Mouse (Mus musculus) CH12.LX (cell line): Measurements from ENCODE around the gene Upf2. TPM values are rescaled to one million over a fixed set of nuclear protein-coding genes. Genes with fewer than 3 reads are reported as not detected.
A peak's percentile ranks its signal among the peaks of the same experiment; 100 is the strongest.

Experiments used
- DNase-seq: peaks from one replicate; pipeline ENCODE4 v3.0.0-alpha.2; 2013; ENCODE audit errors: extremely low read depth
- H3K27ac ChIP-seq: 2 replicates; pipeline ENCODE4 v1.5.1; 2012; ENCODE audit warnings: low read depth, mild to moderate bottlenecking, control low read depth, moderate library complexity; ENCODE audit not compliant: insufficient read depth
- H3K27me3 ChIP-seq: replicated peaks from 2 replicates; pipeline ENCODE3; 2012; ENCODE audit warnings: inconsistent platforms
- H3K36me3 ChIP-seq, 2 experiments: replicated peaks in 1 of 2; 2 replicates each; pipeline versions ENCODE3 to v1.6.1; 2012; ENCODE audit warnings: inconsistent platforms in 1 of 2, low read length in 1 of 2, mild to moderate bottlenecking in 1 of 2, mixed read lengths in 1 of 2, moderate library complexity in 1 of 2; ENCODE audit not compliant: control insufficient read depth in 1 of 2, insufficient read depth in 1 of 2
- H3K4me1 ChIP-seq, 2 experiments: 2 replicates each; pipeline ENCODE4 v1.6.1; 2012; ENCODE audit warnings: inconsistent platforms in 1 of 2, moderate library complexity in 1 of 2; ENCODE audit not compliant: insufficient read depth in 2 of 2, control insufficient read depth in 1 of 2
- H3K4me2 ChIP-seq: 2 replicates; pipeline ENCODE4 v1.6.1; 2012; ENCODE audit warnings: low read depth, mild to moderate bottlenecking, control low read depth; ENCODE audit not compliant: poor library complexity, insufficient read depth, severe bottlenecking
- H3K4me3 ChIP-seq, 3 experiments: fragments of 150-350 bp in 1 of 3; sonication (generic) in 1 of 3; replicated peaks in 1 of 3; 2 replicates each; pipeline versions ENCODE3 to v1.5.1; 2011 to 2012; ENCODE audit warnings: low read depth in 2 of 3, low read length in 2 of 3, mild to moderate bottlenecking in 2 of 3, moderate library complexity in 2 of 3, control low read depth in 1 of 3, improper control_type of control experiment in 1 of 3, inconsistent platforms in 1 of 3, mixed read lengths in 1 of 3; ENCODE audit not compliant: poor library complexity in 1 of 3
- H3K79me2 ChIP-seq: replicated peaks from 2 replicates; pipeline ENCODE4 v1.6.1; 2012; ENCODE audit warnings: mild to moderate bottlenecking, moderate library complexity; ENCODE audit not compliant: control insufficient read depth, poor library complexity, insufficient read depth, severe bottlenecking; ENCODE audit errors: extremely low read depth
- H3K9ac ChIP-seq: 2 replicates; pipeline ENCODE4 v1.6.1; 2012; ENCODE audit warnings: low read depth, mild to moderate bottlenecking, control low read depth, moderate library complexity; ENCODE audit not compliant: insufficient read depth
- H3K9me3 ChIP-seq: replicated peaks from 2 replicates; pipeline ENCODE3; 2012; ENCODE audit warnings: low read length, inconsistent platforms, mixed read lengths
- BHLHE40 ChIP-seq: IDR thresholded peaks from 2 replicates; pipeline ENCODE4 v1.6.1; 2011; ENCODE audit warnings: mild to moderate bottlenecking, low read depth, low read length, improper control_type of control experiment
- CHD1 ChIP-seq: IDR thresholded peaks from 2 replicates; pipeline ENCODE4 v1.6.1; 2012; ENCODE audit warnings: low read depth, low read length, improper control_type of control experiment, inconsistent platforms
- CHD2 ChIP-seq: IDR thresholded peaks from 2 replicates; pipeline ENCODE4 v1.6.1; 2011; ENCODE audit warnings: low read length, improper control_type of control experiment
- CTCF ChIP-seq, 2 experiments: IDR thresholded peaks in 1 of 2; conservative IDR thresholded peaks in 1 of 2; 2 replicates each; pipeline ENCODE4 v1.5.1; 2011 to 2012; ENCODE audit warnings: low read depth in 2 of 2, low read length in 2 of 2, improper control_type of control experiment in 1 of 2, inconsistent platforms in 1 of 2, mild to moderate bottlenecking in 1 of 2, moderate library complexity in 1 of 2
- E2F4 ChIP-seq: IDR thresholded peaks from 2 replicates; pipeline ENCODE4 v1.6.1; 2011; ENCODE audit warnings: low read depth, low read length, improper control_type of control experiment; ENCODE audit not compliant: insufficient replicate concordance
- EP300 ChIP-seq: IDR thresholded peaks from 2 replicates; pipeline ENCODE4 v1.6.1; 2011; ENCODE audit warnings: low read length, improper control_type of control experiment
- ETS1 ChIP-seq: conservative IDR thresholded peaks from 2 replicates; pipeline ENCODE4 v1.6.1; 2012; ENCODE audit warnings: low read depth, mild to moderate bottlenecking, inconsistent platforms, low read length, improper control_type of control experiment, moderate library complexity
- GABPA ChIP-seq: IDR thresholded peaks from 2 replicates; pipeline ENCODE4 v1.6.1; 2012; ENCODE audit warnings: low read depth, low read length, improper control_type of control experiment, inconsistent platforms; ENCODE audit not compliant: insufficient replicate concordance
- HCFC1 ChIP-seq: IDR thresholded peaks from 2 replicates; pipeline ENCODE4 v1.6.1; 2012; ENCODE audit warnings: low read depth, mild to moderate bottlenecking, inconsistent platforms, low read length, improper control_type of control experiment
- JUN ChIP-seq: IDR thresholded peaks from 2 replicates; pipeline ENCODE4 v1.6.1; 2011; ENCODE audit warnings: low read depth, mild to moderate bottlenecking, low read length, improper control_type of control experiment, moderate library complexity; ENCODE audit not compliant: insufficient read depth
- JUND ChIP-seq: conservative IDR thresholded peaks from 2 replicates; pipeline ENCODE4 v1.6.1; 2011; ENCODE audit warnings: low read depth, low read length, improper control_type of control experiment
- MAFK ChIP-seq: IDR thresholded peaks from 2 replicates; pipeline ENCODE4 v1.6.1; 2011; ENCODE audit warnings: low read length, improper control_type of control experiment; ENCODE audit not compliant: insufficient replicate concordance
- MAX ChIP-seq: IDR thresholded peaks from 2 replicates; pipeline ENCODE4 v1.6.1; 2011; ENCODE audit warnings: low read length, improper control_type of control experiment
- MAZ ChIP-seq: IDR thresholded peaks from 2 replicates; pipeline ENCODE4 v1.6.1; 2012; ENCODE audit warnings: low read depth, mild to moderate bottlenecking, inconsistent platforms, low read length, improper control_type of control experiment, moderate library complexity
- MEF2A ChIP-seq: IDR thresholded peaks from 2 replicates; pipeline ENCODE4 v1.6.1; 2014; ENCODE audit warnings: low read depth, mild to moderate bottlenecking, inconsistent platforms, low read length, improper control_type of control experiment, borderline replicate concordance
- MXI1 ChIP-seq: IDR thresholded peaks from 2 replicates; pipeline ENCODE4 v1.6.1; 2011; ENCODE audit warnings: mild to moderate bottlenecking, low read depth, low read length, improper control_type of control experiment
- MYC ChIP-seq: IDR thresholded peaks from 2 replicates; pipeline ENCODE4 v1.6.1; 2011; ENCODE audit warnings: low read depth, mild to moderate bottlenecking, improper control_type of control experiment, low read length
- NELFE ChIP-seq: IDR thresholded peaks from 2 replicates; pipeline ENCODE4 v1.6.1; 2011; ENCODE audit warnings: low read depth, low read length, improper control_type of control experiment
- NRF1 ChIP-seq: IDR thresholded peaks from 2 replicates; pipeline ENCODE4 v1.6.1; 2014; ENCODE audit warnings: low read depth, mild to moderate bottlenecking, inconsistent platforms, low read length, improper control_type of control experiment, moderate library complexity
- POLR2A ChIP-seq: IDR thresholded peaks from 2 replicates; pipeline ENCODE4 v1.6.1; 2011; ENCODE audit warnings: low read depth, mild to moderate bottlenecking, improper control_type of control experiment, low read length
- POLR2AphosphoS2 ChIP-seq: IDR thresholded peaks from 2 replicates; pipeline ENCODE4 v1.6.1; 2011; ENCODE audit warnings: low read depth, low read length, improper control_type of control experiment
- RAD21 ChIP-seq: IDR thresholded peaks from 2 replicates; pipeline ENCODE4 v1.6.1; 2011; ENCODE audit warnings: low read depth, mild to moderate bottlenecking, low read length, improper control_type of control experiment, moderate library complexity
- SMC3 ChIP-seq: IDR thresholded peaks from 2 replicates; pipeline ENCODE4 v1.6.1; 2011; ENCODE audit warnings: low read depth, low read length, improper control_type of control experiment
- TBP ChIP-seq: conservative IDR thresholded peaks from 2 replicates; pipeline ENCODE4 v1.6.1; 2011; ENCODE audit warnings: low read depth, low read length, improper control_type of control experiment
- TCF12 ChIP-seq: IDR thresholded peaks from 2 replicates; pipeline ENCODE4 v1.6.1; 2014; ENCODE audit warnings: low read depth, mild to moderate bottlenecking, inconsistent platforms, low read length, improper control_type of control experiment
- UBTF ChIP-seq: IDR thresholded peaks from 2 replicates; pipeline ENCODE4 v1.6.1; 2012; ENCODE audit warnings: low read depth, mild to moderate bottlenecking, inconsistent platforms, low read length, improper control_type of control experiment, moderate library complexity
- USF2 ChIP-seq: conservative IDR thresholded peaks from 2 replicates; pipeline ENCODE4 v1.6.1; 2011; ENCODE audit warnings: low read depth, low read length, improper control_type of control experiment
- ZC3H11A ChIP-seq: IDR thresholded peaks from 2 replicates; pipeline ENCODE4 v1.6.1; 2012; ENCODE audit warnings: low read depth, mild to moderate bottlenecking, inconsistent platforms, low read length, improper control_type of control experiment
- ZKSCAN1 ChIP-seq: IDR thresholded peaks from 2 replicates; pipeline ENCODE4 v1.6.1; 2012; ENCODE audit warnings: low read depth, inconsistent platforms, low read length, improper control_type of control experiment, borderline replicate concordance
- ZMIZ1 ChIP-seq: IDR thresholded peaks from 2 replicates; pipeline ENCODE4 v1.6.1; 2012; ENCODE audit warnings: low read depth, mild to moderate bottlenecking, inconsistent platforms, low read length, improper control_type of control experiment
- dilution Hi-C: fragments of 300-500 bp; cut with MboI; formaldehyde crosslinking; loops from 2 replicates; pipeline ENCODE4 v1.14.3; 2020; ENCODE audit warnings: low sequenced_read_pairs; ENCODE audit not compliant: extremely low pct_unique_long_range_greater_than_20kb, extremely low pct_ligation_motif_present
- in situ Hi-C: fragments of 300-500 bp; cut with MboI; formaldehyde crosslinking; loops from 3 replicates; pipeline ENCODE4 v1.14.3; 2019; ENCODE audit warnings: low sequenced_read_pairs, low pct_ligation_motif_present, low pct_unique_long_range_greater_than_20kb, mixed read lengths
- polyA plus RNA-seq: library from polyadenylated mRNA; unstranded; fragments of >175 nt; gene quantifications from 2 replicates; pipeline ENCODE4 v1.2.1, GENCODE M21; 2012; ENCODE audit warnings: low read depth; ENCODE audit not compliant: insufficient read length
- total RNA-seq, 2 experiments: library from RNA; depleted of rRNA; stranded (reverse); fragments of 300-350 nt in 1 of 2; fragments of >200 nt in 1 of 2; gene quantifications; 2 replicates each; pipeline ENCODE4 v1.2.3; 2012 to 2014

Upf2 gene
- total and polyA plus RNA-seq, 3 experiments, result 9.3 to 27.0 (median 13.4) TPM

DNA sequence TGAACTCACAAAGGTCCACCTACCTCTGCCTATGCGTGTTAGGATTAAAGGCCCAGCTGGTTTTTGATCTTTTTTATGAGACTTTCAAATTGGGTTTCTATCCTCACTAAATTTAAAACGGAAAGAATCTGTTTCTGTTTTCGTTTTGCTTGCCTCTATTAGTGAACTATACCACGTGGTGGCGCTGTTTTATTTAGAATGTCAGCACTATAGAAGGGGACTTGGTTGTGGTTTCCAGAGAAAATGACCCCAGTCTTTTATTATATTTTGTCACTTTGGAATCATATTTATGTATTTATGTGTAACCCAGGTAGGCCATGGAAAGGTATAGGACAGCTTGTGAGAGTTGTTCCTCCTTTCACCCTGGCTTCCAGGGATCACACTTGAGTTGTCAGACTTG lies 44.3 kb downstream of the Upf2 start:
- Histone ChIP-seq H3K79me2 (no peaks in the 10 kb centered on the region), H3K4me1 (peaks cover 0 to 4% of the 10 kb centered on the region in 2 experiments; a peak in 1 of 4 replicates), H3K27ac (no peak overlapping the region), H3K4me3 (no peak overlapping the region), H3K27me3 (no peaks in the 10 kb centered on the region), H3K4me2 (peak overlapping the region; percentile 51; the same call in 1 of the 2 replicates), H3K9me3 (no peaks in the 10 kb centered on the region), H3K36me3 (peaks cover 0 to 37% of the 10 kb centered on the region in 2 experiments), H3K9ac (no peak overlapping the region)
- DNase-seq, result peak; percentile 45
- in situ Hi-C loops (loop anchor here (10.0 kb wide), 1 partner anchor 169 kb away; no protein-coding TSS in a partner anchor), dilution Hi-C loops (no loop called here)
- TF ChIP-seq POLR2AphosphoS2 (no peak), ZMIZ1 (no peak), GABPA (no peak), BHLHE40 (no peak), TBP (no peak), ETS1 (no peak), TCF12 (no peak), CTCF (conservative IDR thresholded peaks at IDR 0.05 in 1 of 2, IDR thresholded peaks at IDR 0.05 in 1 of 2; ENCODE audit: low read depth in 2 of 2, low read length in 2 of 2) (peak; percentile 21 to 80; a peak in 3 of 4 replicates), CHD1 (no peak), SMC3 (peak; percentile 59), RAD21 (peak; percentile 64), UBTF (no peak), USF2 (no peak), MEF2A (no peak), MAX (0 out of 2 replicates have a peak, but pooled peaks have one; percentile 41), MXI1 (no peak), MAFK (0 out of 2 replicates have a peak, but pooled peaks have one; percentile 18), E2F4 (no peak), POLR2A (no peak), MAZ (no peak), MYC (0 out of 2 replicates have a peak, but pooled peaks have one; percentile 29), CHD2 (no peak), ZC3H11A (no peak), NELFE (no peak), EP300 (no peak), JUN (no peak), JUND (0 out of 2 replicates have a peak, but pooled peaks have one; percentile 8), NRF1 (no peak), HCFC1 (no peak), ZKSCAN1 (no peak)
